Mouse (Mus musculus) liver, adult 2 months (tissue): ENCODE results near the gene Fstl1.

Source experiments
- CTCF ChIP-seq: fragments of 200-500 bp; IDR thresholded peaks from 2 replicates; pipeline ENCODE4 v1.5.1; 2011; ENCODE audit warnings: low read depth, low read length, control low read depth
- POLR2A ChIP-seq: fragments of 200-500 bp; IDR thresholded peaks from 2 replicates; pipeline ENCODE4 v1.6.1; 2011; ENCODE audit warnings: low read length, control low read depth; ENCODE audit not compliant: insufficient read depth; ENCODE audit errors: extremely low read depth

DNA sequence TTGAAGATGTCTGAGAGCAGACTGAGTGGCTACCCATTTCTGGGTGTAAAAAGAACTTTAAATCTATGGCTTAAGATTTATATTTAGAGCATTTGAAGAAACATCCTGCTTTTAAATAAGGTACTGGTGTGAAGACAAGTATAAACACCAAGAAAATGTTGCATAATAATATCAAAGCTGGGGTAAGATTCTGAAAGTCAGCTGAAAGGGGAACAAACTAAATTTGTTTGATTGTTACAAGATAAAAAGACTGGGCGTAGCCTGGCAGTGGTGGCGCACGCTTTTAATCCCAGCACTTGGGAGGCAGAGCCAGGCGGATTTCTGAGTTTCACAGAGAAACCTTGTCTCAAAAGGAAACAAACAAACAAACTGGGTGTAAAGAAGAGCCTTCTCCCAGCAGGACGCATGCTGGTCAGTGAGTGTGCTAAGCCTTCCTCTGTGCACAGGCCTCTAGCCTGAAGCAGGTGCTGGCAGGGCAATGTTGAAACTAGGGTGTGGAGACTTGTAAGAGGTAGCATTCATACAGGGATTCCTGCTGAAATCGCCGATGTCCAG is 102.4 kb downstream of the Fstl1 start:
- TF ChIP-seq POLR2A (no peak), CTCF (no peak)
